Mouse (Mus musculus): ENCODE results near the gene Nek3.
"Not testable (repeated sequence)": the region's sequence is repeated elsewhere in the genome, so short reads cannot be mapped to it uniquely, and the experiment has no call there.

Nek3 gene

DNA sequence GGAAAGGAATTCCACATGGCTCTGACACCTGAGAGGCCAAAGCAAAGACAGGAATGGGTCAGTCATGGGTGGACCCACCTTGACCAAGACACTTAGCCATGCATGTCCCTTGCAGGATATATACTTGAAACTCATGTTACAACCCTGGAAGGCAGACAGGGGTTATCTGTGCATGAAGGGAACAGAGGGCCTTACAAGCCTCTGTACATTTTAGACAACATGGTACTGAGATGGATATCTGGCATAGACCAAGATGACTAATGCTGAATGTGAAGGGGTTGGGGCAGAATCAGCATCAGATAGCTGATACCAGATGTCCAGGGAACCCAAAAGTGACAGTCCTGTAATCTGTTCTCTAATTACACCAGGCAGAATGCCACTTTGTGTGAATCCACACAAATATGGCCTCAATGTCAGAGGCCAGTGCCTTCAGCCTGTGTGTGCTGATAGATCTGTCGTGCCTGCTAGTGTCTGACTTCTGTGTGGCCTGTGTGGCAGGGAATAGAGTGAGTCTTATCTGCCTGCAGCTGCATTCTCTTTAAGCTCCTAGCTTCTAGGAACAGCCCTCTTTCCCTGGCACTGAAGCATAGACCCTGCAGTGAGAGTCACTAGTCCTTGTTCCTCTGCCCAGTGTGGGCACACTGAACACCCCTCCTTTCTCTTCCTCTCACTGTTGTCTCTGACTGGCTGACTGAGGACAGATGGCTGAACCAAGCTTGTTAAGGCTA is 22.3 kb downstream of the Nek3 start:
- DNase-seq (ENCODE audit: low read depth, low spot score) = no peak

- DNase-seq (ENCODE audit: low read depth, low spot score) = no peak
These were observed 23.6 kb downstream of the Nek3 start for GRCm38 (mm10) chr8:22142592-22142991.

- DNase-seq (ENCODE audit: low read depth, low spot score) = no peak
These were observed 24.3 kb downstream of the Nek3 start for GRCm38 (mm10) chr8:22141836-22142385.

GRCm38 (mm10) chr8:22136462-22136861 is 29.8 kb downstream of the Nek3 start:
- not testable (repeated sequence) for DNase-seq (ENCODE audit: low read depth, low spot score)

DNA sequence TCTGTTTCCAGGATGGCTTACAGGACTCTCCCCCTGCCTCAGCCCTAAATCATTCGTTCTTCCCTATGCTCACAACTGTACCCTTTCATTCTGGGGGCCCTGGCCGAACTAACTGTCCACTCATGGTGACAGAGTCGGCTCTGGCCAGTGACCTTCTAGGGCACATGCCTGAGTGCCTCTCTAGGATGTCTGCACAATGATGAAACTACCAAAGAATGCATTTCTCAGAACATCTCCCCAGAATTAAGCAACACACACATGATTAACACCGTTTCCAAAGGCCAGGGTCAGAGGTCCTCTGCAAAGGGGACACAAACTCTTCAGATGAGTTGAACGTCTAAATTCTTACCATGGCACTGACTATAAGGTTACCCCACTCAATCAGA is 31.5 kb downstream of the Nek3 start:
- no peak for DNase-seq (ENCODE audit: low read depth, low spot score)

DNA sequence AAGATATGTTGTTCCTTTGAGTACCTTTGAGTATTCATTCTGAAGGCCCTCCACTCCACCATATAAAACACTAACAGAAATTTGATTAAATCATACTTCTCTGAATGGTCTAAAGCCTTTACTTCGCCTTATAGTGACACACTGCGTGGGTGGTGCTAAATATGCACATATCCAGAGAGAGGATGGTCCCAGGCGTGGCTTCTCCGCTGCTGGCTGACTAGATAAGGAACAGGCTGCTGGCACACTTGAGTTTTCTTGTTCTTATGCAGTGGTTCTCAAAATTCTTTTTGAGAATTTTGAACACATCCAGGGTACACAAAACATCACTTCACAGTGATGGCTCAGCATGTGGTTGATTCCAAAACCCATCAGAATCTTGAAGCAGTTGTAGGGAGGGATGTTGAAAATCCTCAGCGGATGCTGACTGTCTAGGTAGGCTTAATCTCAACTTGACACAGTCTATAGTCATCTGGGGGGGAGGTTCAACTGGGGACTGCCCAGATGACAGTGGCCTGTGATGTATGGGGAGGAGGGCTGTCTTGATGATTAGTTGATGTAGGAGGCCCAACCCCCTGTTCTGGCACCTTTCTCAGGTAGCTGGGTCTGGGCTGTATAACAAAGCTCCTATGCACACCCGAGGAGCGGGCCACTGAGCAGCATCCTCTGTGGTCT is 32.0 kb downstream of the Nek3 start:
- DNase-seq (ENCODE audit: low read depth, low spot score) = no peak

- DNase-seq (ENCODE audit: low read depth, low spot score) = no peak
These were observed 34.2 kb downstream of the Nek3 start for GRCm38 (mm10) chr8:22132062-22132461.

- peak; percentile 59 for DNase-seq (ENCODE audit: low read depth, low spot score)
These were observed 41.7 kb downstream of the Nek3 start, which contains the start of gene Nek5 for GRCm38 (mm10) chr8:22124220-22125152. TSS of gene Nek5 (minus strand) at chr8:22125053.

GRCm38 (mm10) chr8:22107020-22107419 is 59.2 kb downstream of the Nek3 start:
- DNase-seq (ENCODE audit: low read depth, low spot score) = no peak

GRCm38 (mm10) chr8:22091568-22091967 is 74.7 kb downstream of the Nek3 start:
- DNase-seq (ENCODE audit: low read depth, low spot score) = peak; percentile 13

DNA sequence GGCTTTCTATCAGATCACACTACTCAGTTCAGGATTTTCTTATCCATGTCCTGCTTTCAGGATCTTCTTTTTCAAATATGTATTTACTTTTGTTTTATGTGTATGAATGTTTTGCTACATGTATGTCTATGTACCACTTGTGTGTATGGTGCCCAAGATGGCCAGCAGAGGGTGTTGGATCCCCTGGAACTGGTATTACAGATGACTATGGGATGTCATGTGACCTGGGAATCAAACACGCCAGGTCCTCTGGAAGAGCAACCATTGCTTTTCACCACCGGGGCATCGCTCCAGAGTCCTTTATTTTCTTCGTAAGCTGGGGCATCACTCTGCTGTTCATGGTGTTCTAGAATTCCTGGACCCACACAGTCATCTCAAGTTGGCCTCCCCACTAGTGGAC is 77.0 kb downstream of the Nek3 start:
- DNase-seq (ENCODE audit: low read depth, low spot score) = no peak

DNA sequence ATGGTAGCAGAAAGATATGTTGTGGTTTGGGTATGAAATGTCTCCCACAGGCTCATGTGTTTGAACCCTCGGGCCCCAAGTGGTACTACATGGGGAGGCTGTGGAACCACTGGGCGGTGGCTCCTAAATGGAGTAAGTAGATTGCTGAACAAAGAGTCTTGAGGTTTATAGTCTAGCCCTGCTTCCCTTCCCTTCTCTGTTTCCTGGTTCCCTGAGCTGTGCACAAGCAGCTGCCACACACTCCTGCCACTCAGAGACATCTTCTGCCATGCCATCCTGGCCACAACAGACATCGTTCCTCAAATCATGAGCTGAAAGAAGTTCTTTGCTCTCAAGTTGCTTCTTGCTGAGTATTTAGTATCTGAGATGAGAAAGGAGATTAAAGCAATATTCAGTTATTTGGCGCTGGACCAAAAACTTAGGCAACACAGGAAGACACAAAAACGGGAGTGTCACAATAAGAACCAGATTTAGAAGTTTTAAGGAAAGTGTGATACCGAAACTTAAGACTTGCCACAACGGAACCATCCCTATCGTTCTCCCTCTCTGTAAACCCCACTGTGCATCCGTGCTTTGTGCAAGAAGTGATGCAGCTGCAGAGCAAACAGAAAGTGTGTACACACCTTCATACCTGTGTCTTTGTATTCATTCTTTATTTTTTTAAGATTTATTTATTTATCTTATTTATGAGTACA is 86.8 kb downstream of the Nek3 start:
- no peak for DNase-seq (ENCODE audit: low read depth, low spot score)
